Mouse (Mus musculus) forebrain, embryonic 16.5 days (tissue): ENCODE results near the gene Rhebl1. TPM values are rescaled to one million over a fixed set of nuclear protein-coding genes. Genes with fewer than 3 reads are reported as not detected.

Source experiments
- ATAC-seq: fragments of 200-750 bp; cut with Nextera tagmentation; 2 replicates; pipeline ENCODE4 v1.8.0; 2017; ENCODE audit warnings: mild to moderate bottlenecking, moderate library complexity
- H3K27ac ChIP-seq: fragments of 300-500 bp; sonication (generic); 2 replicates; pipeline ENCODE4 v1.5.1; 2014; ENCODE audit warnings: low read length, control low read depth
- H3K27me3 ChIP-seq: fragments of 300-500 bp; sonication (generic); replicated peaks from 2 replicates; pipeline ENCODE4 v1.6.1; 2014; ENCODE audit warnings: low read length; ENCODE audit not compliant: control insufficient read depth, insufficient read depth
- H3K36me3 ChIP-seq: fragments of 300-500 bp; sonication (generic); 2 replicates; pipeline ENCODE4 v1.6.1; 2014; ENCODE audit not compliant: control insufficient read depth, insufficient read depth
- H3K4me1 ChIP-seq: fragments of 300-500 bp; sonication (generic); replicated peaks from 2 replicates; pipeline ENCODE4 v1.6.1; 2014; ENCODE audit warnings: low read length; ENCODE audit not compliant: control insufficient read depth, insufficient read depth
- H3K4me2 ChIP-seq: fragments of 300-500 bp; sonication (generic); 2 replicates; pipeline ENCODE4 v1.6.1; 2014; ENCODE audit warnings: mild to moderate bottlenecking, low read length, control low read depth
- H3K4me3 ChIP-seq: fragments of 300-500 bp; sonication (generic); replicated peaks from 2 replicates; pipeline ENCODE4 v1.5.1; 2014; ENCODE audit warnings: mild to moderate bottlenecking, low read length, control low read depth
- H3K9ac ChIP-seq: fragments of 300-500 bp; sonication (generic); replicated peaks from 2 replicates; pipeline ENCODE4 v1.6.1; 2014; ENCODE audit warnings: low read depth, low read length, control low read depth
- H3K9me3 ChIP-seq: fragments of 300-500 bp; sonication (generic); 2 replicates; pipeline ENCODE4 v1.6.1; 2016; ENCODE audit warnings: low read length; ENCODE audit not compliant: control insufficient read depth
- WGBS: fragments of 180-500 bp; shearing (Covaris S2); extraction: QIAGEN DNeasy Blood & Tissue Kit; methylation state at CpG from one replicate; pipeline ENCODE4 v1.1.7; 2014; 5-methylcytosine and 5-hydroxymethylcytosine counted together
- polyA plus RNA-seq: library from polyadenylated mRNA; unstranded; fragments of >200 nt; fragmentation: Nextera tagmentation; extraction: Ambion mirVana; gene quantifications from 2 replicates; pipeline ENCODE4 v1.2.1, GENCODE M21; 2015

Rhebl1 gene
- polyA plus RNA-seq, 1 experiment from 2014 or later, result 52.7 TPM

DNA sequence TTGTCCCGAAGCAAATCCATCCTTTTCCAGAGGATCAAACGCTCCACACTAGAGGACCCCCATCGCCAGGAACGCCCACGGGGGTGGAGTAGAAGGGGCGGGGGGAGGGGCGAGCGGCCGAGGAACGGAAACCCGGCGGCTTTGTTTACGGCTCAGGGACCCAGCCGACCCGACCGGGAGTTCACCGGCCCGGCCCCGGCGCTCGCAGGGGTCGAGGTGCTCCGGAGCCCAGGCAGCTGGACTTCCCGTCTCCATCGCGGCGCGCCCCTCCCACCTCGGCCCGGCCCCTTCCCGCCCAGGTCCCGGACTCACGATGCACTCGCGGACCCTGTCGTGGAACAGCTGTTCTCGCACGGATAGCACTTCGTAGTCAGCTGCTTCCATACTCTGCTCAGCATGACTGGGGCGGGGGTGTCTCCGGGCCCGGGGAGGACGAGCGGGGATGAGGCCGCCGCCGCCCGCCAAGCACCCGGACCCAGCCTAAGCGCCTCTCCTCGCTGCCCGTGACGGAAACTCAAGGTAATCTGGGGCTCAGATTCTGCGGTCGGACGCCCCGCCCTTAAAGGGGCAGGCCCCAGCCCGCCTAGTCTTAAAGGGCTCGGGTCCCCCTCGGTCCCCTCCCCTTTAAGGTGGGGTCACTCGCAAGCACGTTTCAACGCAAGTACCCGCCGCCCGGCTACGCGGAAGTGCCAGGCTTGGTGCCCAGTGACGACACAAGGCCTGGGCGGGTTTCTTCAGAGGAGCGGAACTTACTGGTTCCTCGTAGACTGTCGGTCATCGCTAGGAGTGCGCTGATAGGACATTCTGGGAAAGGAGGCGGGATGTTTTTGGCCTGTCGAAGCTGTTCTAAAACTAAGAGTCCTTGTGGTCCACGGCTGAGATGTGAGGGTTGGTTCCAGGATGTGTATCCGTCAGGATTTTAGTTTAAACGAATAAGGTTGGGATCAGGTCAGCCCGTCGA is 23.5 kb upstream of the Rhebl1 start, which contains the start of gene Lmbr1l:
Lmbr1l (minus strand) TSS at position 694 of the 961 bp plus-strand sequence.
- peak within 1 kb of the TSS; percentile 91 for H3K4me3 ChIP-seq
- H3K27me3 ChIP-seq, result no peaks in the 10 kb centered on the region
- no peaks in the 10 kb centered on the region for H3K9me3 ChIP-seq
- peaks cover 26% of the 10 kb centered on the region for H3K4me1 ChIP-seq
- peak within 1 kb of the TSS; percentile 91 for H3K9ac ChIP-seq
- H3K4me2 ChIP-seq, result peak within 1 kb of the TSS; percentile 77
- peak within 1 kb of the TSS; percentile 98 for H3K27ac ChIP-seq
- under 1% methylated on average over 78 of the region's 82 CpGs for WGBS
- ATAC-seq, result peak; percentile 99
- H3K36me3 ChIP-seq, result peaks cover 5% of the 10 kb centered on the region; the same call in 1 of the 2 replicates

DNA sequence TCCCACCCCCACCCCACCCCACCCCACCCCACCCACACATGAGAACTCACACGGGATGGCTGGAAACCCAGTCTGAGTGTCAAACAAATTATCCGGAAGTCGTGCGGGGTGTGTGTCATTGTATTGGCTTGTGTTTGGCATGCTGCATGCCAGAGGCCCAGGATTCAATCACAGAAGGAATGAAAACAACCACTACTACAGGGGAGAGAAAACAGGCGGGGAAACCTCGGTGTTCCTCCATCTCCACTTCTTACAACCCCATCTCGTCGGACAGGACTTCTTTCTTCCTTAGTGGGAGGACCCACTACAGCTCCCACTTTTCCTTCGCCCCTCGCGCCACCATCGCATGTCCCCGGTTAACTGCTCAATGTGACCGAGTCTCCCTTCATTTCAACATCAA is 22.8 kb upstream of the Rhebl1 start:
- H3K4me3 ChIP-seq, result peak overlapping the region; percentile 91
- H3K9me3 ChIP-seq, result no peaks in the 10 kb centered on the region
- peak overlapping the region; percentile 91 for H3K9ac ChIP-seq
- peak overlapping the region; percentile 98 for H3K27ac ChIP-seq
- peaks cover 26% of the 10 kb centered on the region for H3K4me1 ChIP-seq
- under 1% methylated on average over 14 of the region's 14 CpGs for WGBS
- no peaks in the 10 kb centered on the region for H3K27me3 ChIP-seq
- ATAC-seq, result no peak
- H3K4me2 ChIP-seq, result peak overlapping the region; percentile 77
- peaks cover 11% of the 10 kb centered on the region for H3K36me3 ChIP-seq

DNA sequence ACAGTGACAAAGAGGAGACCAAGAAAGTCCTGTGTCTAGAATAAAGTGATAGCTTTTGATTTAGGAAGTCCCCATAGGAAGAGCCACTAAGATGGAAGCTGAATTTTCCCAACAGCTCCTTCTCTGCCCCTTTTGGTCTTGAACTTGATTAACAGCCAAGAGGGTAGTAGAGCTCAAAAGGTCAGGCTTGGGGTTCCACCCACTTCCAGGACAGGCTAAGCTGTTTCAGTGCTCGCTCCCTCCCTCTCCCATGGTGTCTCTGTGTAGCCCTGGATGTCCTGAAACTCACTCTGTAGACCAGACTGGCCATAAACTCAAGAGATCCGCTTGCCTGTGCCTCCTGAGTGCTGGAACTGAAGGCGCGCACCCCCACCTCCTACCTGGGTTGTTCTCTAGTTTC is 21.7 kb upstream of the Rhebl1 start:
- ATAC-seq, result no peak

DNA sequence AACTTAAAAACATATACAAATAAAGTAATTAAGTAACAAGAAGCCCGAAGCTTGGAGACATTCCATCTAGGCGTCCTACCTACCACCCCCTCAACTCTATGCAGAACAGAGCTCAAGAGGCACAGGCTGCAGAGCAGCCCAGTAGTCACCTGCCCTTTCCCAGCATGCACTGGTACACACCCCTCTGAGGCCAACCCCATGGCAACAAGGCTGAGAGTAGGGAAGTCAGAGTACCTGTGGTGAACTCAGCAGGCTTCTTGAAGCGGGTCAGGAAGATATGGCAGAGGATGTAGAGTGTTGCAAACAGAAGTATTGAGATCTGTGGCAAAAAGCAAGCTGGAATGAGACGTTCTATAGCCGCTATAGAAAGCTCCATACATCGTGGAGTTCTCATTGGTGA is 20.6 kb upstream of the Rhebl1 start:
- Histone ChIP-seq H3K4me1 (peaks cover 26% of the 10 kb centered on the region), H3K27ac (no peak overlapping the region), H3K9ac (no peak overlapping the region), H3K4me2 (no peak overlapping the region), H3K4me3 (no peak overlapping the region), H3K9me3 (no peaks in the 10 kb centered on the region), H3K27me3 (no peaks in the 10 kb centered on the region), H3K36me3 (peaks cover 18% of the 10 kb centered on the region)
- no peak for ATAC-seq
- WGBS, result 93% methylated on average over 6 of the region's 6 CpGs

More for the DNA sequence above, 21.7 kb upstream of the Rhebl1 start:
- H3K4me3 ChIP-seq, result peak overlapping the region; percentile 91
- WGBS, result 88% methylated on average over 4 of the region's 4 CpGs
- peak overlapping the region; percentile 91 for H3K9ac ChIP-seq
- H3K36me3 ChIP-seq, result peaks cover 17% of the 10 kb centered on the region
- H3K9me3 ChIP-seq, result no peaks in the 10 kb centered on the region
- peaks cover 26% of the 10 kb centered on the region for H3K4me1 ChIP-seq
- no peaks in the 10 kb centered on the region for H3K27me3 ChIP-seq
- H3K4me2 ChIP-seq, result peak overlapping the region; percentile 77
- H3K27ac ChIP-seq, result no peak overlapping the region

DNA sequence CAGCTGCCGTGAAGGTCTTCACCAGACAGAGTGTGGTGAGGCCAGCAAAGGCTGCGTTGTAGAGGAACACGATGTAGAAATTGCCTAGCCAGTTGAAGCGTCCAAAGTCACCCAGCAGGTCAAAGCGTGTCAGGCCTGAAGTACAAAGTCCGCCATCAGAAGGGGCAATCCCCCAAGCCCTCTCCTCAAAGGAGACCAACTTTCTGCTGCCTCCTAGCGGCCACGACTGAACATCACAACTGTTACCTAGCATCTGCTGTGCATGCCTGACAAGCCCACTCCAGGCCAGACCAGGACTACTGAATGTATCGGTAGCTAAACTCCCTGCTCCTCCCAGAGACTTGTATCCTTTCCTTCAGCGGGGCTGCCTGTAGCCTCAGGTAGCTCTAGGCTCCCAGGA is 10.4 kb upstream of the Rhebl1 start:
- Histone ChIP-seq H3K27ac (no peak overlapping the region), H3K4me1 (no peaks in the 10 kb centered on the region), H3K36me3 (peaks cover 34% of the 10 kb centered on the region), H3K4me2 (no peak overlapping the region), H3K9ac (no peak overlapping the region), H3K9me3 (no peaks in the 10 kb centered on the region), H3K27me3 (peaks cover 6% of the 10 kb centered on the region), H3K4me3 (no peak overlapping the region)
- whole genome bisulfite sequencing, result 27% methylated on average over 10 of the region's 10 CpGs
- ATAC-seq, result peak; percentile 45; the same call in 1 of the 2 replicates

DNA sequence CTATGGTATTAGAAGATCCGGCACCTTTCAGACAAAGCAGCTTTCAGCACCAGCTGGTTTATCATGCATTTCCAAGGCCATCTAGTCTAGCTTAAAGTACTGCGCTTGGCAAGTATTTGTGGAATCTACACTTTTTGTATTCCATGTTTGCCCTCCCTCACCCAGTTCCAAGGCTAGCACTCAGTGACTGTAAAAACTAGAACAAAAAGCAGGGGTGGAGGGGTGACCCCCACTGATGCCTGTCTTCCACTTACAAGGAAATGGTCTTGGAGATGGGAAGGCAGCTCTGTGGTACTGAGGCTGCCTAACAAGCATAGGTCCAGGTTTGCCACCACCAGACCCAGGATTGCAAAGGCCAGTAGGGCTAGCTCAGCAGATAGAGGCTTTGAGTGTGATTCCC is 8.3 kb upstream of the Rhebl1 start:
- H3K27me3 ChIP-seq, result peaks cover 24% of the 10 kb centered on the region
- no peak overlapping the region for H3K9ac ChIP-seq
- no peak overlapping the region for H3K27ac ChIP-seq
- H3K36me3 ChIP-seq, result peaks cover 20% of the 10 kb centered on the region
- no peak overlapping the region for H3K4me3 ChIP-seq
- no peaks in the 10 kb centered on the region for H3K9me3 ChIP-seq
- peaks cover 8% of the 10 kb centered on the region for H3K4me1 ChIP-seq
- 91% methylated on average over 2 of the region's 2 CpGs for WGBS
- ATAC-seq, result no peak
- no peak overlapping the region for H3K4me2 ChIP-seq

DNA sequence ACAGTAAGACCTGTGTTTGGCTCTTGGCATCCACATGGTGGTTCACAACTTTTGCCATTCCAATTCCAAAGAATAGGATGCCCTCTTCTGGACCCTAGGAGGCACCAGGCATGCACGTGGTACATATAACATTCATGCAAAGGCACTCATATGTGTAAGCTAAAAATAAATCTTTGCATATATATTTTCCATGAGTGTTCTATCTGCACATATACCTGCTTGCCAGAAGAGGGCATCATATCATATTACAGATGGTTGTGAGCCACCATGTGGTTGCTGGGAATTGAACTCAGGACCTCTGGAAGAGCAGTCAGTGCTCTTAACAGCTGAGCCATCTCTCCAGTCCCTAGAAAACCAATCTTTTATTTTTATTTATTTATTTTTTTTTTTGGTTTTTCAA is 7.2 kb upstream of the Rhebl1 start:
- Histone ChIP-seq H3K36me3 (peaks cover 16% of the 10 kb centered on the region), H3K4me3 (no peak overlapping the region), H3K9ac (no peak overlapping the region), H3K4me1 (peaks cover 8% of the 10 kb centered on the region), H3K27ac (no peak overlapping the region), H3K9me3 (no peaks in the 10 kb centered on the region), H3K4me2 (no peak overlapping the region), H3K27me3 (peaks cover 31% of the 10 kb centered on the region)
- ATAC-seq, result no peak
- 75% methylated on average over 1 of the region's 1 CpGs for WGBS

DNA sequence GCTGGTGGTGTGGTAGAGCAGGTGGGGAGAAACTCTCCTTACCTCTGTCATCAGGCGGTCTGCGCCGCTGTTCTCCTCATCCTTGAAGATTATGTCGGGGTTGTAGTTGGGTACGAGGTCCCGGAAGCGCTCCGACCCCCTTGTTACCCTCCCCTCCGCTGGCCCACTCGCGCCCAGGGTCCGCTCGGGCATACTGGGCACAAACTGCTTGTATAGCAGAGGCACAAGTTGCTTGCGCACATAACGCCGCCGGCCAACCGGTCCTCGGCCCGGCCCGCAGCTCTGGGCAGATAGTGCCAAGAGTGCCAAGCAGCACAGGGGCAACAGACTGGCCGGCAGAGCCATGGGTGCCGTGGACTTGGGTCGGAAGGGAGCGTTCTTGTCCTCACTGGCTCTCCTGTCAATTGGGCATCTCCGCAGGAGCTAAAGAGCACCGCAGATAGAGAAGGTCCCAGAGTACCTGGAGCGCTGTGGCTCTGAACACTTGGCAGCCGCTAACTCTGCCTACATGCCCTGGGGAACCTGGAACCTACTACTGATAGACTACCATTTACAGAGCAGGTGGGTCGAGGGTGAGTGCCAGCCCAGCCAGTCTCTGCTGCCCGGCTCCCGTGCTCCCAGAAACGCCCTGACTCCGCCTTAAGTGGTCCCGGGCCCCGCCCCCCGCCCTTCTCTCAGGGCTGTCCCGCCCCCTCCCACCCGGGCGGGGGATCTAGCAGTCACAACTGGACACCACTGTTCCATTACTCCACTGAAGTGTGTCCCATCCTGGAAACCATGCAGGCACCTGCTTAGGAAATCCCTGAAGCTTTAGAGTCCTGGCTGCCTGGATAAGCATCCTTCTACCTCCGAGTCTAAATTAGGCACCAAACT is 3.8 kb upstream of the Rhebl1 start, which contains the start of gene Dhh:
Dhh (minus strand) TSS at position 613 of the 873 bp plus-strand sequence.
- H3K9me3 ChIP-seq, result no peaks in the 10 kb centered on the region
- peak within 1 kb of the TSS; percentile 33 for H3K4me2 ChIP-seq
- under 1% methylated on average over 41 of the region's 41 CpGs for WGBS
- H3K27me3 ChIP-seq, result peaks cover 61% of the 10 kb centered on the region
- H3K4me1 ChIP-seq, result peaks cover 29% of the 10 kb centered on the region
- H3K9ac ChIP-seq, result 0 out of 2 replicates have a peak within 1 kb of the TSS, but pooled peaks have one; percentile 23
- H3K36me3 ChIP-seq, result peaks cover 3% of the 10 kb centered on the region; the same call in 1 of the 2 replicates
- H3K27ac ChIP-seq, result no peak within 1 kb of the TSS
- H3K4me3 ChIP-seq, result peak within 1 kb of the TSS; percentile 23
- no peak for ATAC-seq

DNA sequence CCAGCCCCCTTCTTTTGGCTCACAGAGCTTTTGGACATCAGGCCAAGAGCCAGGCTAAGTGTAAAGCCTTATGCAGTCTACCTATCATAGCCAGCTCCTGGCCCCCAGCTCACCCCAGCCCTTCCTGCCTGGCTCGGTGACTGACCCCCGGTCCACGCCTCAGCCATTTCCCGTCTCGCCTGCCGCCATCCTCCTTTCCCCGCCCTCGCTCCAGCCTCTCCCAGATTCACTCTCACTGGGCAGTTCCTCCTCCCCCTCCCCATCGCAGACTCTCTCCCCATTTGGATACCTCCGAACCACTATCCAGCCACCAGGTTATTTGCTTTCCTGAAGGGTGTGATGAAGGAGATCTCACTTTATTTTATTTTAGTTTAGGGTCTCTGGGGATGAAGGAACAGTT is 3.2 kb upstream of the Rhebl1 start:
- Histone ChIP-seq H3K9me3 (no peaks in the 10 kb centered on the region), H3K27ac (no peak overlapping the region), H3K36me3 (no peaks in the 10 kb centered on the region), H3K4me2 (no peak overlapping the region), H3K4me3 (no peak overlapping the region), H3K27me3 (peaks cover 63% of the 10 kb centered on the region), H3K4me1 (peaks cover 29% of the 10 kb centered on the region), H3K9ac (no peak overlapping the region)
- 1% methylated on average over 10 of the region's 10 CpGs for WGBS
- no peak for ATAC-seq
